Mouse (Mus musculus) urinary bladder, postnatal 36 days (tissue): ENCODE results near the gene Gm10663.

Experiments used
- DNase-seq, 2 experiments: peaks; one replicate each; pipeline ENCODE4 v3.0.0; 2022; ENCODE audit warnings: low spot score in 2 of 2, mixed read lengths in 1 of 2

The Gm10663 gene

DNA sequence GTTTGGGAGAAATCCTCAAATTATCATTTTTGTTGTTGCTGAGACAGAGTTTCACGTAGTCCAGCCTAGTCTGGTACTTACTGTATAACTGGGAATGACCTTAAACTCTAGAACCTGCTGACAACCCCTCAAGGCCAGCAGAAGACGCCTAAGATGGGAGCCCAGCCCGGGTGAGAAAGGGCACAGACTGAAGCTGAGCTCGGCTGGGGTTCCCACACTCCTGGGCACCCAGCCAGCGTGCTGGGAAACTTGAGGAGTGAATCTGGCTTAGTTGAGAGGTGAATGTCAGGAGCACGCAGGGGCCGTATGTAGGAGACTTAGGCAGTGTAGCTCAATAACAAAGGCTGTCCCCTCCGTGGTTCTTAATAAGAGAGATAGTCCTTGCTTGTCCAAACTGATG, 12.9 kb downstream of the Gm10663 start:
- DNase-seq, result no peak

DNA sequence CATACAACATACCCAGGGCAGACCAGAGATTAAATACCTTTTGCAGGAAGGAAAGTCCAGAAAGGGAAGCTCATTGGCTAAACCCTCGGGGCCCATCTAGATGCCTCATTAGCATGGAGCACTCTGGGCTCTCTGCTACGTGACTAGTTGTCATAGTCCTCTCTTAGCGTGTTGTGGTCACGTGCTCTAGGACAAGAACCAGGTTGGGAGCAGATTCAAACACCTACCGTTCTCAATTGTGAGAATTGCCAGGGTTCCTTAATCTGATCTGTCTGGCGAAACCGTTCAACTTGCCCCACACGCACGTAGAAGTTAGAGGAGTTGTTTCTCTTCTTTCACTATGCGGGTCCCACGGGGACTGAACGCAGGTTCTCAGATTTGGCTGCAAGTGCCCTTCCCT, 13.3 kb downstream of the Gm10663 start:
- no peak for DNase-seq

DNA sequence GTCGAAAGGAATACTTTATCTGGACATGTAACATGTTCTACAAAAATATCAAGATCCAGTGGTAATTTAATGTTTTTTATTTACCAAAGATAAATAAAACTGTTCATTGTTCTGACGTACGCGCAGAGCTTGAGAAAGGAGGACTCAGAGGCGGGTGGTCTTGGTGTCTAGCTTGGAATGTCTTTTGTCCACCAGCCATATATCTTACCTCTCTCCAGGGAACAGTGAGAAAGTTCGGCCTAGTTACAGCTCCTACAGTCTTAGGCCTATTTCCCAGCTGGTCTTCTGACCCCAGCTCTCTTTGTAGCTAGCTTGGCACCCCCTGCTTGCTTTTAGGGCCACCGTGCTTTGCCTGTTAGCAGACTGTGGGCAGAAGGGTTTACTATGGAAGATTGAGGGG, 14.9 kb downstream of the Gm10663 start:
- DNase-seq, result no peak

DNA sequence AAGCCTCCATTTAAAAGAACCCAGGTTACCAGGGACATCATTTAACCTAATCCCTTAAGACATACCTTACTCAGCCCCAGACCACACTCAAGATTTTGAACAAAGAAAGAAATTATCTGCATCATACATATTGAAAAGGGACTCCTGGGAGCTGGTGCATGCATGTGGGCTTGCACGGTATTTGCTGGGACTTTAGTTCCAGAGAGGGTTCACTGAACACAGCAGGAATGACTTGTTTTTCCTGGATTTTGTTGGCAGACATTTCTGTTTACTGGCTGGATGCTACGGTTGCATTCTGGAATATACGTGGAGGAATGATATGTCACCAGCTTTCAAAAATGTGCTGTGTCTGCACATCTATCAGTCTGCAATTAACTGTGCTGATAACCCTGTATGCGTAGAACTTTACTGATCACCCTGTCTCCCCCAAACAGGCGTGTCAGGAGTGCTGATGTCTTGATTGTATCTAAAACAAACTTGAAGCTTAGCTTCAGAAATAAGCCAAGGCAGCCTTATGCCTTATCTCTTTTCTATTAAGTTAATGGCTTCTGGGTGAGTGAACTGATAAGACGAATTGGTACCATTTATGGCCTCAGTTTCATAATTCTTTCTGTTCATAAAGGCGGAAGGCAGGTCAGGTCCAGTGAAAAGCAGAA, 23.1 kb downstream of the Gm10663 start:
- DNase-seq, result no peak

DNA sequence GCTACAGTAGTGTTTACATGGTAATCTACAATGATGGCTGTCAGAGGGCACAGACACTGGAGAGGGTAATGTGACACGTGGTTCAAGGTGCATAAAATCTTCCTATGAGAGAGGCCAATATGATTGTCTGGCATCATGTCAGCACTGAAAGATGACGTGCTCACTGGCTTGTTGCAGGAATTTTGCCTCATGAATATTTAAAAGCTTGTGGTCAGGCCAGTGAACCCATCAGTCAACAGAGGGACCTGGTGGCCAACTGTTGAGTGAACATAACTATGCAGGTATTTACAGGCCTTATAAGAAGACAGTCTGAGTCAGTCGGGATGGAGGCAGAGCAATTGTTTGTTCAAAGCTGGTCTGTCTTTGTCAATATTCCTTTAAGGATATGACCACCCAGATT, 24.9 kb downstream of the Gm10663 start:
- DNase-seq, result no peak

DNA sequence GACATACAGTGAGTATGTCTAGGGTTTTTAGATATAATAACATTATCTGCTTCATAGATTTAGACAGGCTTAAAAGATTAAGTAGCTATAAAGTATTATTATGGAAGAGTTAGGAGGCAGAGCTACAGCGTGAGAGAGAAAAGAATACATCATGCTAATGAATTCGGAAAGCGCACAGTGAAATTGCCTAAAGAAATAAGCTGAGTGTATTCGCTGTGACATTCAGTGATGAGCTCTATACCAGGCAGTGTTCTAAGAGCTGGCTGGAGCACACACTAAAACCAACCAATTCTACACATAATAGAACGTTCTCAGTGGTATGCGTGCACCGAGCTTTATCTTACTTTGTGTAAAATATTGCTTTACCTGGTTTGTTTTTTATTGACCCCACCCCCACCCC, 28.8 kb downstream of the Gm10663 start:
- DNase-seq, result no peak

DNA sequence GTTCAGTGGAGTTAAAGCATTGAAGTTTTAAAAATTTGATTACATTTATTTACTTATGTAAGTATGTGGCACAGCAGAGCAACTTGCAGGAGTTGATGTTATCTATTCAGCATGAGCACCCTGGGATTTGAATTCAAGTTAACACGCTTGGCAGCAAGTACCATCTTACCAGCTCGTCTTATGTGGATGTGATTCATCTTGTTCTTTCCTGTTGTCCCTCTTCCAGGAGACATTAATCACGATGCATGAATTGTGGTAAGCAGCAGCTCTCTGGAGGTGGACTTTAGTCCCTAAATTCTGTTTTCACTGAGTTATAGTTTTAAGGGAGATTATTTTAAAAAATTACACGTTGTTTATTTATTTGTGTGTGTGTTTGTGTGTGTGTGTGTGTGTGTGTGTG, 29.2 kb downstream of the Gm10663 start:
- DNase-seq, result no peak

DNA sequence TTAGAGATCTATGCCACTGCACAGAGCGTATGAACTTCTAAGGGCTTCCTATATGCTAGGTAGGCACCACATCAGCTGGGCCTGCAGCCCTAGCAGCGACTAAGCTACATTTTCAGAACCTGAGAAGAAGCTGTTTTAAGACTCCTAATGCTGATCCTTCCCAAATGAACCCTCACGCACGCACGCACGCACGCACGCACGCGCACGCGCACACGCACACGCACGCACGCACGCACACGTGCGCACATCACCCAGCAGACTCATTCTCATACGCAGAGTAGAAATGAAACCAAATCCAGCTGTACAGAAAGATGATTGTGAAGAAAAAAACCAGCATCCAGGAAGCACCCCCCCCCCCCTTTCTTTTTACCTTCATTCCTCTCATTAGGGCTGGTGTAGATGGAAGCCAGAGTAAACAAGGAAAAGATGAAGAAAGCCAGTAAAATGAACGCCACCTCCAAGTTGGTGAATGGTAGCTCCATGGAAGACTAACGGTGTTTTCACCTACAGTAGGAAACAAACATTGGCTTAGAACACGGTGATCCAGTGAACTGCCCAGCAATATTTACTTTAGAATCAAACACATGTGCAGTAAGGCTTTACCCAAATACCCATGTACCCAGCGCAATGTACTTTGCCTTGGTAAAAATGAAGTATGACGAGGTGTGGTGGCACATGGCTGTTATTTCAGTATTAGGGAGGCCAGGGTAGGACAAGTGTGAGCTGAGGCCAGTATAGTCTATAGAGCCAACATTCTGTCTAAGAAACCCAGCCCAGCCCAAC, 33.3 kb downstream of the Gm10663 start:
- no peak for DNase-seq

DNA sequence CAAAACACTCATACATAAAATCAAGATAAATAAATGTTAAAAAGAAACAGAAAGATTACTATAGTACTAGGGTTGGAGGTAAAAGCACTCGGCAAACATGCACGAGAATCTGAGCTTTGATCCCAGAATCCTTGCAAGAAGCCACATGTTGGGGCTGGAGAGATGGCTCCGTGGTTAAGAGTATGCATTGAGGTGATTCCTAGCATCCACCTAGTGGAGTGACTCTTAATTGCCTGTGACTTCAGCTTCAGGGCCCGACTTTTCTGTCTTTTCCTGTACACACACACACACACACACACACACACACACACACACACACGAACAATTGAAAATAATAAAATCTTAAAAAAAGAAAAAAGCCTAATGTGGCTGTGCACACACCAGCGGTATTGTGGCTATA, 34.1 kb downstream of the Gm10663 start:
- DNase-seq, result no peak

DNA sequence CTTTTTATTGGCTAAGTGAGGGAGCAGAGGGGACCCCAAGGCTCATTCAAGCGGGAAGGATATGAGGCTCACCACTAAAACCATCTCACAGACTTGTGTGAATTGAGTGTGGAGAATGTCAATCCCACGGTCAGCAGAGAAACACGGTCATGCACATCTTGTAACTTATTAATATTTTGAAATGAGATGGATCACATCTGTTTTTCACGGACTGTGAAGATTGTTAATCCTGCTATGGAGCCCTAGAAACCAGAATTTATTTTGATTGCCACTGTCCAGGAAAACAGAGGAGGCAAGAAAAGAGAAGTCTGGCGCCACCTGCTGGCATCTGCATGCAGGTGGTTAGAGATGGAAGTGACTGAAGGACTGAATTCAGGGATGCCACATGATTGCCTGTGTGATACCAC, 35.5 kb downstream of the Gm10663 start:
- DNase-seq, result peak; percentile 32 to 60

DNA sequence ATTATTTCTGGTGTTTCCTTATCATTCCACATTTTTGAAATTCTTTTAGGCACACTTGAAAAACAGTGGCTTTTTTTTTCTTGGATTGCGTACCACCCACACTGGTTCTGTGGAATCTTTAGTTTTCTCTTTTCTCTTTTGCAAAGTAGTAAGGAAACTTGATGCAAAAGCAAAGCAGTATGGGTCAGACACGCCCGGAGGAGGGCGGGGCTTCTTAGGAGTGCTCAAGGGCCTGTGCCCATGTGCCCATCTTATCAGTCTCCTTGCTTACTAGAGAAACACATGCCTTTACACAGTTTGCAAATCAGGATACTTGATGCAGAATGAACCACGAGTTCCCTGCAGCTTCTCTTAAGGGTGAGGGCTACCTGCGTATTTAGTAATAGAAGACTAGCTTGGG, 37.3 kb downstream of the Gm10663 start:
- DNase-seq, result no peak

DNA sequence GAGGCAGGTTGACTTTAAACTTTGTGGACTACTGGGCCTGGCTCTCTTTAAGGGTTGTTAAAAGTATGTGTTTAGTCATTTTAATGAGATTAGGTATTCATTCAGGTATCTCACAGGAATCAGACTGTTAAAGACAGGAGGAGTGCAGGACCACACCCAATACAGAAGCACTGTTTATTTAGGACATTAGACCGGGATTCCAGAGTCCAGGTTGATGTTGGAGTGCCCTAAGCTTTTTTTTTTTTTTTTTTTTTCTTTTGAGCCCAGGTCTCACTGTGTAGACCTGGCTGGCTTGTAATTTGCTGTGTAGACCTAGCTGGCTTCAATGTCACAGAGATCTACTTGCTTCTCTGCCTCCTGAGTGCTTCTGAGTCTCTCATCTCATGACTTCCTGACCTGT, 51.2 kb downstream of the Gm10663 start:
- no peak for DNase-seq

DNA sequence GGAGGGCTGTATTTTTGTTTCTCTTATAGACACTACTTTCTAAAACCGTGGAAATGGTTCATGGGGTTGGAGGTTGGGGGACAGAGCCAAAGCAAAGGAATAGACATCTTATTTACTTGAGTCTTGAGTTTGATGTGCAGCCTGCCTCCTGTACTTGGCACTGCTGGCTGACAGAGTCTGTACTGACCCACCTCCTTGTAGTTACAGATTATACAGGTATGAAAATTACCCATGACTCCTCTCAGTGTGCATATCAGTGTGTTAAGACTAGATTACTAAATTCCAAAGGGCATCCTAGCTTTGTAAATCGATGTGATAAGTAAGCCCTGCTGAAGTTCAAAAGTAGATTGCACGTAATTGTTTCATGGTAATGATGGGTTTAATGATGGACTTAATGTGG, 51.6 kb downstream of the Gm10663 start:
- no peak for DNase-seq
